Mouse (Mus musculus): Measurements from ENCODE around the gene Gm17660.

GRCm38 (mm10) chr5:104112016-104112415, 34.6 kb upstream of the Gm17660 start:
- TF ChIP-seq GATA1 (IDR thresholded peaks at IDR 0.05; ENCODE audit: borderline replicate concordance, low read length), result no peak
- TF ChIP-seq FLI1 (IDR thresholded peaks at IDR 0.05; ENCODE audit: low read length), result no peak

Measured in megakaryocyte, embryonic 14.5 days (primary cell).